Comparison of ENCODE assay signal across 8 mouse cellular contexts in genomic region chr7:29170755-29171561, GRCm38 (mm10). TPM values are rescaled to one million over a fixed set of nuclear protein-coding genes. Genes with fewer than 3 reads are reported as not detected.
DNase-seq lines count a peak whose midpoint lies in the region; ATAC-seq and TF ChIP-seq lines count a peak whose summit lies in the region.

No protein-coding gene starts in this region.

- DNase-seq in spleen, adult 2 months (ENCODE audit: low read depth in 1 of 2, low spot score in 2 of 2), result peak in 1 of 2 experiments; percentile 37
- DNase-seq in spleen, adult 12 weeks (ENCODE audit: low spot score), result no peak
- peak; percentile 53 for DNase-seq in cerebellum, adult 9-11 months
- DNase-seq in urinary bladder, adult 2 months (ENCODE audit: low spot score), result no peak
- DNase-seq in thymus, postnatal 10 days (ENCODE audit: low spot score in 2 of 2), result no peak

- peak overlapping the region; percentile 88 for H3K4me2 ChIP-seq in heart, embryonic 15.5 days
- peak overlapping the region; percentile 88 for H3K4me2 ChIP-seq in limb, embryonic 15.5 days
- peak overlapping the region; percentile 93 for H3K4me2 ChIP-seq in myocyte (ENCODE audit: low read depth)

- no peak for ATAC-seq in heart, embryonic 15.5 days (replicated peaks; ENCODE audit: insufficient number of reproducible peaks, insufficient read depth, low FRiP score, low read depth)
- ATAC-seq in limb, embryonic 15.5 days (ENCODE audit: insufficient number of reproducible peaks, low FRiP score, low TSS enrichment, low read depth), result no peak

- peaks cover 27% of the 10 kb centered on the region for H3K36me3 ChIP-seq in spleen, adult 2 months (ENCODE audit: control insufficient read depth, insufficient read depth, low read length)
- peaks cover 29% of the 10 kb centered on the region for H3K36me3 ChIP-seq in heart, embryonic 15.5 days
- H3K36me3 ChIP-seq in limb, embryonic 15.5 days, result peaks cover 34% of the 10 kb centered on the region
- H3K36me3 ChIP-seq in myocyte (ENCODE audit: control insufficient read depth, insufficient read depth), result peaks cover 7% of the 10 kb centered on the region

- under 1% methylated on average over 43 of the region's 43 CpGs for WGBS in spleen, adult 2 months
- WGBS in heart, embryonic 15.5 days, result 3% methylated on average over 43 of the region's 43 CpGs
- WGBS in limb, embryonic 15.5 days, result under 1% methylated on average over 43 of the region's 43 CpGs

- no peak for TF ChIP-seq POLR2A in spleen, adult 2 months (IDR thresholded peaks at IDR 0.05; ENCODE audit: low read depth, low read length)
- peak; percentile 4 for TF ChIP-seq POLR2A in myocyte (IDR thresholded peaks at IDR 0.05; ENCODE audit: insufficient read length, low read depth)

- no peak overlapping the region for H3K27ac ChIP-seq in spleen, adult 2 months (ENCODE audit: insufficient read depth, low read length)
- H3K27ac ChIP-seq in heart, embryonic 15.5 days, result no peak overlapping the region
- peak overlapping the region; percentile 83 for H3K27ac ChIP-seq in limb, embryonic 15.5 days

- H3K79me2 ChIP-seq in myocyte (ENCODE audit: control insufficient read depth, insufficient read depth), result peaks cover 5% of the 10 kb centered on the region

- no peaks in the 10 kb centered on the region for H3K9me3 ChIP-seq in heart, embryonic 15.5 days (replicated peaks)
- H3K9me3 ChIP-seq in limb, embryonic 15.5 days, result no peaks in the 10 kb centered on the region

- TF ChIP-seq CTCF in spleen, adult 2 months (IDR thresholded peaks at IDR 0.05; ENCODE audit: extremely low read depth, insufficient read depth, insufficient read length, insufficient replicate concordance), result no peak

- peaks cover 20% of the 10 kb centered on the region for H3K4me1 ChIP-seq in spleen, adult 2 months (ENCODE audit: control insufficient read depth, insufficient read depth, insufficient read length)
- H3K4me1 ChIP-seq in heart, embryonic 15.5 days (replicated peaks), result peaks cover 42% of the 10 kb centered on the region
- peaks cover 48% of the 10 kb centered on the region for H3K4me1 ChIP-seq in limb, embryonic 15.5 days

- peaks cover 23% of the 10 kb centered on the region for H3K27me3 ChIP-seq in spleen, adult 2 months (ENCODE audit: control insufficient read depth, insufficient read depth, low read length)
- H3K27me3 ChIP-seq in heart, embryonic 15.5 days, result peaks cover 52% of the 10 kb centered on the region
- H3K27me3 ChIP-seq in limb, embryonic 15.5 days, result peaks cover 43% of the 10 kb centered on the region
- no peaks in the 10 kb centered on the region for H3K27me3 ChIP-seq in myocyte (ENCODE audit: control insufficient read depth, insufficient read depth, insufficient read length)

- peak overlapping the region; percentile 48 for H3K4me3 ChIP-seq in spleen, adult 2 months (ENCODE audit: extremely low read depth, insufficient read depth, insufficient read length)
- H3K4me3 ChIP-seq in heart, embryonic 15.5 days, result peak overlapping the region; percentile 62
- peak overlapping the region; percentile 67 for H3K4me3 ChIP-seq in limb, embryonic 15.5 days
- peak overlapping the region; percentile 61 for H3K4me3 ChIP-seq in myocyte

- peak overlapping the region; percentile 60 for H3K9ac ChIP-seq in heart, embryonic 15.5 days
- peak overlapping the region; percentile 18 for H3K9ac ChIP-seq in limb, embryonic 15.5 days

- H3ac ChIP-seq in myocyte (ENCODE audit: control insufficient read depth, insufficient read length), result peak overlapping the region; percentile 4

TF ChIP-seq in myocyte, 11 proteins besides CTCF, POLR2A, EP300 and RAD21:
- TF ChIP-seq POLR2AphosphoS2 (IDR thresholded peaks at IDR 0.05; ENCODE audit: insufficient read length, low read depth), result peak; percentile 39
- no peak for TF ChIP-seq CEBPB (IDR thresholded peaks at IDR 0.05; ENCODE audit: insufficient read depth, poor library complexity, severe bottlenecking)

RNA-seq across cellular contexts. Expression of gene Spred3, which starts 0.7 kb away (rescaled TPM):
- polyA plus RNA-seq in spleen, adult 2 months (2012; rRNA removed), result 1.4 and 1.6 TPM in 2 replicates
- 1.2 and 1.5 TPM in 2 replicates for polyA plus RNA-seq in heart, embryonic 15.5 days (2015; fragmentation: Nextera tagmentation; extraction: Ambion mirVana)
- 2.4 and 3.1 TPM in 2 replicates for polyA plus RNA-seq in limb, embryonic 15.5 days (2015; fragmentation: Nextera tagmentation; extraction: Ambion mirVana)
- polyA plus RNA-seq in myocyte (2012; fragmentation: generic; extraction: Trizol), result 4.1 TPM
- 15.6 and 18.4 TPM in 2 replicates for polyA plus RNA-seq in urinary bladder, adult 2 months (2012; rRNA removed)

RNA-seq across cellular contexts. Expression of gene Ggn, which starts 0.9 kb away (rescaled TPM):
- 0.52 and 0.84 TPM in 2 replicates for polyA plus RNA-seq in spleen, adult 2 months (2012; rRNA removed)
- polyA plus RNA-seq in heart, embryonic 15.5 days (2015; fragmentation: Nextera tagmentation; extraction: Ambion mirVana), result 0.28 and 0.53 TPM in 2 replicates
- 1.3 TPM in 2 replicates for polyA plus RNA-seq in limb, embryonic 15.5 days (2015; fragmentation: Nextera tagmentation; extraction: Ambion mirVana)
- 0.89 TPM for polyA plus RNA-seq in myocyte (2012; fragmentation: generic; extraction: Trizol)
- polyA plus RNA-seq in urinary bladder, adult 2 months (2012; rRNA removed), result 0.69 and 1.1 TPM in 2 replicates

RNA-seq across cellular contexts. Expression of gene Psmd8, which starts 9.5 kb away (rescaled TPM):
- polyA plus RNA-seq in spleen, adult 2 months (2012; rRNA removed), result 82.0 and 91.1 TPM in 2 replicates
- 204 and 207 TPM in 2 replicates for polyA plus RNA-seq in heart, embryonic 15.5 days (2015; fragmentation: Nextera tagmentation; extraction: Ambion mirVana)
- polyA plus RNA-seq in limb, embryonic 15.5 days (2015; fragmentation: Nextera tagmentation; extraction: Ambion mirVana), result 254 and 271 TPM in 2 replicates
- polyA plus RNA-seq in myocyte (2012; fragmentation: generic; extraction: Trizol), result 404 TPM
- polyA plus RNA-seq in urinary bladder, adult 2 months (2012; rRNA removed), result 171 and 187 TPM in 2 replicates

RNA-seq across cellular contexts. Expression of gene Fam98c, which starts 14.9 kb away (rescaled TPM):
- 40.3 and 44.4 TPM in 2 replicates for polyA plus RNA-seq in spleen, adult 2 months (2012; rRNA removed)
- polyA plus RNA-seq in heart, embryonic 15.5 days (2015; fragmentation: Nextera tagmentation; extraction: Ambion mirVana), result 15.6 and 19.9 TPM in 2 replicates
- polyA plus RNA-seq in limb, embryonic 15.5 days (2015; fragmentation: Nextera tagmentation; extraction: Ambion mirVana), result 19.7 and 22.1 TPM in 2 replicates
- polyA plus RNA-seq in myocyte (2012; fragmentation: generic; extraction: Trizol), result 11.6 TPM
- 40.5 and 52.7 TPM in 2 replicates for polyA plus RNA-seq in urinary bladder, adult 2 months (2012; rRNA removed)

RNA-seq across cellular contexts. Expression of gene Rasgrp4, which starts 36.3 kb away (rescaled TPM):
- 16.4 and 22.5 TPM in 2 replicates for polyA plus RNA-seq in spleen, adult 2 months (2012; rRNA removed)
- polyA plus RNA-seq in heart, embryonic 15.5 days (2015; fragmentation: Nextera tagmentation; extraction: Ambion mirVana), result 0.39 and 0.90 TPM in 2 replicates
- 0.84 and 1.1 TPM in 2 replicates for polyA plus RNA-seq in limb, embryonic 15.5 days (2015; fragmentation: Nextera tagmentation; extraction: Ambion mirVana)
- polyA plus RNA-seq in myocyte (2012; fragmentation: generic; extraction: Trizol), result 0.01 TPM
- 5.6 and 6.7 TPM in 2 replicates for polyA plus RNA-seq in urinary bladder, adult 2 months (2012; rRNA removed)
